11 mouse cellular contexts compared by ENCODE assay signal in the genomic region with DNA sequence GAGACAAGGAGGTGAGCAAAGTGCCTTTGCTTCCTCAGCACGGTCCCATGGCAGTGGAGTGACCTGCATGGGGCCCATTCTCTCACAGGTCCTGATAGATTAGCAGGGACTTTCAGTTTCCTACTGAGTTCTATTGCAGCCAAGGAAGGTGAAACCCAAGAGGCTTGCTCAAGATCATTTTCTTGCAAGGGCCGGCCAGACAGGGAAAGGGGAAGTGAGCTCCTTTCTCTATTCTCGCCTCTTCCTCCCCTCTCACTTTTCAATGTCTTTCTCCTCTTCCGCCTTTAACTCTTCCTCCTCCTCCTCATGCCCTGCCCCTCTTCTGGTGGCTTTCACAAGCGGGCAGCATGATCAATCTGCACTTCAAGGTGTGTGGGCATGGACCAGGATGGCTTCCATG.
DNase-seq lines count a peak whose midpoint lies in the region; ATAC-seq and TF ChIP-seq lines count a peak whose summit lies in the region.
"Had no signal": no experiment of that assay in that cellular context is flagged by ENCODE, and none has a peak within 500 bp of the region (broad histone marks: within the 10 kb centered on the region; RNA-seq: fewer than 3 reads in every experiment).

No protein-coding gene starts in this region.

- TF ChIP-seq POLR2A in bone marrow, adult 2 months (IDR thresholded peaks at IDR 0.05; ENCODE audit: borderline replicate concordance, control insufficient read depth, low read depth, low read length), result no peak

- H3K27me3 ChIP-seq in hindbrain, postnatal 0 days (ENCODE audit: insufficient read depth, low read length), result no peaks in the 10 kb centered on the region
- no peaks in the 10 kb centered on the region for H3K27me3 ChIP-seq in hindbrain, embryonic 10.5 days (ENCODE audit: insufficient read depth, poor library complexity, severe bottlenecking)
- H3K27me3 ChIP-seq in forebrain, embryonic 16.5 days (replicated peaks; ENCODE audit: control insufficient read depth, insufficient read depth, low read length), result no peaks in the 10 kb centered on the region
- H3K27me3 ChIP-seq: neural tube, embryonic 12.5 days; stomach, embryonic 15.5 days had no signal

- no peaks in the 10 kb centered on the region for H3K9me3 ChIP-seq in hindbrain, postnatal 0 days (ENCODE audit: low read length)
- H3K9me3 ChIP-seq in hindbrain, embryonic 10.5 days, result no peaks in the 10 kb centered on the region
- H3K9me3 ChIP-seq in forebrain, embryonic 16.5 days (ENCODE audit: control insufficient read depth, low read length), result no peaks in the 10 kb centered on the region
- H3K9me3 ChIP-seq: midbrain, embryonic 10.5 days; neural tube, embryonic 12.5 days; stomach, embryonic 15.5 days had no signal

- H3K4me1 ChIP-seq in hindbrain, postnatal 0 days (ENCODE audit: insufficient read depth, low read length), result no peaks in the 10 kb centered on the region
- H3K4me1 ChIP-seq in hindbrain, embryonic 10.5 days (replicated peaks), result no peaks in the 10 kb centered on the region
- peaks cover 5% of the 10 kb centered on the region; the same call in 1 of the 2 replicates for H3K4me1 ChIP-seq in bone marrow, adult 2 months (ENCODE audit: control insufficient read depth, insufficient read depth, low read length)
- peaks cover 8% of the 10 kb centered on the region for H3K4me1 ChIP-seq in forebrain, embryonic 16.5 days (replicated peaks; ENCODE audit: control insufficient read depth, insufficient read depth, low read length)
- H3K4me1 ChIP-seq: midbrain, embryonic 10.5 days; neural tube, embryonic 12.5 days had no signal

- H3K4me2 ChIP-seq in hindbrain, postnatal 0 days (ENCODE audit: low read depth, low read length), result no peak overlapping the region
- H3K4me2 ChIP-seq in forebrain, embryonic 16.5 days (ENCODE audit: low read length), result no peak overlapping the region
- H3K4me2 ChIP-seq: neural tube, embryonic 12.5 days; stomach, embryonic 15.5 days had no signal

- no peak overlapping the region for H3K4me3 ChIP-seq in hindbrain, postnatal 0 days (ENCODE audit: low read length)
- no peak overlapping the region for H3K4me3 ChIP-seq in hindbrain, embryonic 10.5 days
- H3K4me3 ChIP-seq in bone marrow, adult 2 months (replicated peaks; ENCODE audit: control insufficient read depth, low read depth, low read length), result peak overlapping the region; percentile 34
- H3K4me3 ChIP-seq in forebrain, embryonic 16.5 days (replicated peaks; ENCODE audit: low read length), result no peak overlapping the region
- H3K4me3 ChIP-seq: midbrain, embryonic 10.5 days; neural tube, embryonic 12.5 days; stomach, embryonic 15.5 days had no signal

- 0 out of 2 replicates have a peak, but pooled peaks have one; percentile 4 for ATAC-seq in hindbrain, postnatal 0 days
- no peak for ATAC-seq in forebrain, embryonic 16.5 days

- no peak for TF ChIP-seq CTCF in hindbrain, postnatal 0 days (IDR thresholded peaks at IDR 0.05; ENCODE audit: low read depth)
- no peak for TF ChIP-seq CTCF in bone marrow, adult 2 months (IDR thresholded peaks at IDR 0.05; ENCODE audit: control insufficient read depth, insufficient read depth, low read length)

- no peak overlapping the region for H3K9ac ChIP-seq in hindbrain, postnatal 0 days (replicated peaks; ENCODE audit: low read length)
- no peak overlapping the region for H3K9ac ChIP-seq in forebrain, embryonic 16.5 days (replicated peaks; ENCODE audit: low read depth, low read length)
- H3K9ac ChIP-seq: neural tube, embryonic 12.5 days; stomach, embryonic 15.5 days had no signal

- H3K36me3 ChIP-seq in hindbrain, postnatal 0 days (ENCODE audit: insufficient read depth, low read length), result no peaks in the 10 kb centered on the region
- no peaks in the 10 kb centered on the region for H3K36me3 ChIP-seq in hindbrain, embryonic 10.5 days
- no peaks in the 10 kb centered on the region for H3K36me3 ChIP-seq in forebrain, embryonic 16.5 days (ENCODE audit: control insufficient read depth, insufficient read depth)
- H3K36me3 ChIP-seq: midbrain, embryonic 10.5 days; neural tube, embryonic 12.5 days; stomach, embryonic 15.5 days had no signal

- intact Hi-C loops in left cerebral cortex, postnatal 36 days (cut with DNase I), result no loop called here

- no peak for DNase-seq in hindbrain, postnatal 0 days (ENCODE audit: low spot score)
- DNase-seq in hindbrain, embryonic 10.5 days (ENCODE audit: low spot score), result no peak
- peak; percentile 37 for DNase-seq in lung, postnatal 36 days
- no peak for DNase-seq in adipocyte (ENCODE audit: low spot score)
- no peak for DNase-seq in left cerebral cortex, postnatal 36 days (ENCODE audit: low spot score in 2 of 2)
- DNase-seq in cerebellum, adult 9-11 months, result no peak

- no peak overlapping the region; the same call in 1 of the 2 replicates for H3K27ac ChIP-seq in hindbrain, postnatal 0 days
- no peak overlapping the region for H3K27ac ChIP-seq in hindbrain, embryonic 10.5 days
- H3K27ac ChIP-seq in bone marrow, adult 2 months (ENCODE audit: control insufficient read depth, insufficient read depth, low read depth, low read length, poor library complexity), result peak overlapping the region; percentile 68
- peak overlapping the region; percentile 89 for H3K27ac ChIP-seq in forebrain, embryonic 16.5 days (ENCODE audit: low read length)
- H3K27ac ChIP-seq: midbrain, embryonic 10.5 days; neural tube, embryonic 12.5 days; stomach, embryonic 15.5 days had no signal

- WGBS in hindbrain, postnatal 0 days, result 87% methylated on average over 5 of the region's 5 CpGs
- WGBS in hindbrain, embryonic 10.5 days, result 85% methylated on average over 5 of the region's 5 CpGs
- WGBS in bone marrow, adult 2 months, result 7% methylated on average over 5 of the region's 5 CpGs
- WGBS in forebrain, embryonic 16.5 days, result 89% methylated on average over 5 of the region's 5 CpGs

Comparison
In these comparisons a context has a peak if more than half of its experiments do, and no peak if none do; other contexts are left out.
1. H3K27ac ChIP-seq: peak in bone marrow, adult 2 months (single experiment) and forebrain, embryonic 16.5 days (single experiment); none in hindbrain, postnatal 0 days (single experiment) and hindbrain, embryonic 10.5 days (single experiment).